Mouse (Mus musculus): ENCODE results near the gene Itgb6.

Gene Itgb6

GRCm38 (mm10) chr2:60672973-60673954 is 49.2 kb downstream of the Itgb6 start:
- no peak for DNase-seq (ENCODE audit: low spot score)

GRCm38 (mm10) chr2:60671215-60671614 is 51.2 kb downstream of the Itgb6 start:
- no peak for DNase-seq (ENCODE audit: low spot score)

DNA sequence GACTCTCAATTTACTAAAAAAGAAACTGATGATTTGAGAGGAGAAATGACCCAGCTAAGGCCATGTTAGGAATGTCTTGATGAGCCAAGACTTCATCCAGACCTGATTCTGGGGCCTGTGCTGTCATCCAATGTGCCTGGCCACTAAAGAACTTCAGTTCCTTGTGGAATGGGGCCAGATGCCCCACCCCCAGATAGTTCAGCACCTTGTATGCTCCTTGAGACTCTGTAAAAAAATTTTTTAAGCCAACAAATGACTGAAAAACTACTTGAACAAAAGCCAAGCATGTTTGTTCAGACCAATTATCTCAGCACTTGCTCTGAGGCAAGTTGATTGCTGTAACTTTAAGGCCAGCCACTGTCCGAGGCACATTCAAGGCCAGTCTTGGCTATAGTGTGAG is 59.4 kb downstream of the Itgb6 start:
- DNase-seq (ENCODE audit: low spot score): no peak

- DNase-seq (ENCODE audit: low spot score): no peak
Measured at GRCm38 (mm10) chr2:60659993-60660392, 62.5 kb downstream of the Itgb6 start.

GRCm38 (mm10) chr2:60658992-60659391 is 63.5 kb downstream of the Itgb6 start:
- no peak for DNase-seq (ENCODE audit: low spot score)

GRCm38 (mm10) chr2:60654828-60655227 is 67.6 kb downstream of the Itgb6 start:
- DNase-seq (ENCODE audit: low spot score): no peak

GRCm38 (mm10) chr2:60650155-60650554 is 72.3 kb downstream of the Itgb6 start:
- DNase-seq (ENCODE audit: low spot score): no peak

- DNase-seq (ENCODE audit: low spot score): no peak
Measured at GRCm38 (mm10) chr2:60647650-60648049, 74.8 kb downstream of the Itgb6 start.

DNA sequence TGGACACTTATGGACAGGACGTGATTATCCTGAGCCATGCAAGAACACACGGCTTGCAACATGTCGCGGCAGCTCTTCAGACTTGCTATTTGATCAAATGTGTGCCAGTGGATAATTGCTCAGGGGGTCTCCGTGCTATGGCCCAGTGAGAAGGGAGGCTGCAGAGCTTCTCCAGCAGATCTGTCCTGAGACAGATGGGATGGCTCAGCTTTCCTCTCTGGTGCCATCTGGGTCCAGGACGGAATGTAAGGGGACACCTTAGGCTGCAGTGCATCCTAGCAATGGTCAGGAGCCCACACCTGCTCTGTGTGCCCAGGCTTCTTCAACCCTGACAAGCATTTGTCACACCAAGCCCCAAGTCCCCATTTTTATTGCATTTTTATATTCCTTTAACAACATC is 75.9 kb downstream of the Itgb6 start:
- DNase-seq (ENCODE audit: low spot score): no peak

- no peak for DNase-seq (ENCODE audit: low spot score)
Measured at GRCm38 (mm10) chr2:60643406-60643805, 79.0 kb downstream of the Itgb6 start.

- no peak for DNase-seq (ENCODE audit: low spot score)
Measured at GRCm38 (mm10) chr2:60642606-60643005, 79.8 kb downstream of the Itgb6 start.

DNA sequence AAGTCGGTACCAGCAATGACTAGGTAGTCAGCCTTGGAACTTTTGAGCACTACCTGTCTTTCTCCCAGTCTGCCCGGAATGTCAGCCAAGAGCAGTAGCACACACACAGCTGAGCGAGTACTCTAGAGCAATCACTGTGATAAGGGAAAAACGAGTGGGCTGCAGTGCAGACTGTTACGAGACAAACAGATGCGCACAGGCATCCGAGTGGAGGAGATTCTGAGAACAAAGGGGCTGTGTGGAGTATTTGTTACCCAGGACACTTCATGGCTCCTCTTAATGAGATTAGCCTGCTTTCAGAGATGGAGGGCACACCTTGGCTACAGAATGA is 82.1 kb downstream of the Itgb6 start:
- DNase-seq (ENCODE audit: low spot score): no peak

DNA sequence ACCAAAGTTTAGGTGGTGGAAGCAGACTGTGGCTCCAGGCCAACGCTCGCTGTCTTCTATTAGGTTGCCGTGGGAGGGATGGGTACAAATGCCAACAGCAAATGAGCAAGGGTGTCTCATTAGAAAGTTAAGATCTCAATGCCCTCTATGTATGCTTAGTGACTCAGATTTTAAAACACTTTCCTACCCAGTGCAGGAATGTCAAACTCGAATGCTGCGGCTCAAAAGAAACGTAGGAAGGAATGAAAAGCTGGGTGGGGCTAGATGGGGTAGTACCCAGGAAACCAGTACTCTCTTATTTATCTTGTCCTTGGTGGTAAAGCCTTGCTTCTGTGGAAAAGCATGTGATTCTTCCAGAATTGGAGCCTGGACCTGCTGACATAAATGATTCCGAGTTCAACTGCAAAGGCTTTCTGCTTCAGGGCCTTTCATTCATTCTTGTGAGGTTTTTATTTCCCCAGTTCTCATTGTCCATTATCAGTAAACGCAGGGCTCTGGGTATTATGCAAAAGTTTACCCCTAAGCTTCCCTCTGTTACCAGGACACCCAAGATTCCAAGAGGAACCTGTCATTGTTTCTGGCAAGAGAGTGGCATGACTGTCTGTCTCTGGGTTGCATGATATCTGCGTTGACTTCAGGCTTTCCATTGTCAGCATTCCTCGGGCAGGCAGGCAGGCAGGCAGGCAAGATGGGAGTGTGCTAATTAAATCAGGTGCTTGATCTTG is 82.7 kb downstream of the Itgb6 start:
- DNase-seq (ENCODE audit: low spot score): no peak

GRCm38 (mm10) chr2:60636910-60637761 is 85.3 kb downstream of the Itgb6 start:
- DNase-seq (ENCODE audit: low spot score): no peak

- no peak for DNase-seq (ENCODE audit: low spot score)
Measured at GRCm38 (mm10) chr2:60636481-60636880, 86.0 kb downstream of the Itgb6 start.

DNA sequence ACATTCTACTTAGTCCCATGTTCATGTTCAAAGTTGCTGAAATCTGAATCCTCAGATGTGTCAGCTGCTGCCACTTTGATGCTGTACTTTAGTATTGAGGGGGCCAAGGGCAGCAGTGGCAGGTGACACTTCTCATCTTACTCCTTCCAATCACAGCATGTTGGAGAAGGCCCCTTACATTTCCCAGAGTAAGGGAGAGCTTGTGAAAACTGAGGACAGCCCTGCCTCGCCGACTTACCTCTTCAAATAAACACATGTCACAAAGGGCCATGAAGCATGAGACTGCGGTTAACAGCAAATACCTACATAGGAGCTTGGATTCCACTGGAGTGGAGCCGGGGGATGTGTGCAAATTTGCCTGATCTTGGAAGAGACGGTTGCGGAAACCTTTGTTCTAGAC is 86.4 kb downstream of the Itgb6 start:
- no peak for DNase-seq (ENCODE audit: low spot score)

- no peak for DNase-seq (ENCODE audit: low spot score)
Measured at GRCm38 (mm10) chr2:60632791-60633190, 89.7 kb downstream of the Itgb6 start.

DNA sequence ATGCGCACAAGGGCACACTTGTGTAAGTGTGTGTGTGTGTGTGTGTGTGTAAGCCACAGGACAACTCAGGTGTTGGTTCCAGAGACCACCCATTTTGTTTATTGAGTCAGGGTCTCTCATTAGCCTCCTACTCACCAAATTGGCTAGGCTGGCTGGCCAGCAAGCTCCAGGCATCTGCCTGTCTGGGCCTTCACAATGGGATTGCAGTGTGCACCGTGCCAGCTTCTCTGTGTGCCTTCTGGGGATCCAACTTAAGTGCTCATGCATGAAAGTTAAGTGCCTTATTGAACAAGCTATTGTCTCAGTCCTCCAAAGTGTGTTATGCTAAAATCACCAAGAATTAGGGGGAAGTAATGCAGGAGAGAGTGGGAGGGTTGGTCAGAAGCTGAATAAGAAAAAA is 92.1 kb downstream of the Itgb6 start:
- no peak for DNase-seq (ENCODE audit: low spot score)

- no peak for DNase-seq (ENCODE audit: low spot score)
Measured at GRCm38 (mm10) chr2:60627952-60628351, 94.5 kb downstream of the Itgb6 start.

DNA sequence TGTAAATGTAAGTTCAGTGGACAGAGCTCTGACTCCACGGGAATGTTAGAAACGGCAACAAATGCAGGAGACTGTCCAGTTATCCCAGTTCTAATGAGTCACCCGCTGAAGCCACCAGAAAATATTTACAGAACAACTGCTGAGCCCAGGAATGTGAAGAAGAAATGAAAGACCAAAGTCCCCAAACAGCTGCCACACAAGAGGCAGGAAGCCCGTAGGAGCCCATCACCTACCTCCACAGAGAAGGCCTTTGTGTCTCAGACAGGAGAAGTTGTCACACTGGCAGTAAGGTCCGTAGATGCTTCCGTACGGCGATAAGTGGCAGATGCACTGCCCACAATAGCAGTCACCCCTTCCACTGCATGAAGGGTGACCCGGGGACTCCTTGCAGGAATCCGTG is 94.9 kb downstream of the Itgb6 start:
- no peak for DNase-seq (ENCODE audit: low spot score)

GRCm38 (mm10) chr2:60625766-60626165 is 96.7 kb downstream of the Itgb6 start:
- no peak for DNase-seq (ENCODE audit: low spot score)

DNA sequence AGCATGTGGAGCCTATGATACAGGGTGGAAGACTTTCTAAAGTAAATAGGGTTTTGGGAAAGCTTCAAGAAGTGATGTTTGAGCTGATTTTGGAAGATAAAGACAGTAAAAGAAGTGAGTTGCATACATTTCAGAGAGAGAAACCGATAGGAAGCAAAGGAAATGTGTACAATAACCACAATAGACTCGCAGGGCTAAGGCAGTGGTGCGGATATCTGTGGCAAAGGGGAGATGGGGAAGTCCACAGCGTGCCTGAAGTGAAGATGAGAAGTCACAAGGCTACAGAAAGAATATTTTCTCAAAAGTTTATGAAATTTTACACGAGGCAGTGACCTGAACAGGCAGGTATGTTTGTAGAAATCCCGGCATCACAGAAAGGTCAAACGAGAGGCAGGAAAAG is 100.3 kb downstream of the Itgb6 start:
- DNase-seq (ENCODE audit: low spot score): no peak
